Comparison of ENCODE assay signal across 14 mouse cellular contexts in the genomic region with DNA sequence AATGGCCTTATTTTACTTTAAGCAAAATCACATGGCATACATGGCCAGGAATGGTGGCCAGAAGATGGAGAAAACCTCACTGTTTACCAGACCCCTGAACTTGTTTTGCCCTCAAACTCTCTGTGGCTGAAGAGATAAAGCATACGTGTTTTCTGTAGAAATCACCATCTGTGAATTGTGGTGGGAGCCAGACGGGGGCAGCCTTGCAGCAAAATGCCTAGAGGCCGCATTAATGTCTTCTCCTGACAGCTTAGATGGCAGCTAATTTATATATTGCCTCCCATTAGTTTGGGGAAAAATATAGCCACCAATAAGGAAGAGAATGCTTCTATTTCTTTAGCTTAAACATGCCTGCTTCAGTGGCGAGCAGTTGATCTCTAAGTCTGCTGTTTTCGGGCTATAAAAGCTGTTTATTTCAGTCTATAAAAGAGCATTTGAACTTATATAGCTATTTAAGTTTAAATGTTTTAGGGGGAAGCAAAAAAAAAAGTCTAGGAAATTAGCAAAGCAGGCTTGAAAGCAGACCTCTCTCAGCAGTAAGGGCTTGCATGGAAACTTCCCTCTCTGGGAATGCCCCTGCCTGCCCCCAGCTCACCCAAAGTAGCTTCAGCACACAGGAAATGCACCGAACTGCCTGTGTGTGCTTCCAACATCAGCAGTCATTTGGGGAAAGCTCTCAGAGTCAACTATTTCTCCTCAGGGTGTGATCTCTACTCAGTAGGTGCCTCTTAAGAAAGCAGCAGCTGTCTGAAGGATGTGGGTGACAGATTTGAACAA.
A peak's percentile ranks its signal among the peaks of the same experiment; 100 is the strongest.
DNase-seq lines count a peak whose midpoint lies in the region; ATAC-seq and TF ChIP-seq lines count a peak whose summit lies in the region.
"Had no signal": no experiment of that assay in that cellular context is flagged by ENCODE, and none has a peak within 500 bp of the region (broad histone marks: within the 10 kb centered on the region; RNA-seq: fewer than 3 reads in every experiment).

No protein-coding gene starts in this region.

- no peak overlapping the region for H3K9ac ChIP-seq in midbrain, postnatal 0 days (replicated peaks; ENCODE audit: low read length, poor library complexity, severe bottlenecking)
- no peak overlapping the region for H3K9ac ChIP-seq in midbrain, embryonic 13.5 days (replicated peaks)
- H3K9ac ChIP-seq: liver, embryonic 14.5 days had no signal

- no peaks in the 10 kb centered on the region for H3K36me3 ChIP-seq in kidney, adult 2 months (ENCODE audit: control insufficient read depth, insufficient read depth, low read length)
- no peaks in the 10 kb centered on the region for H3K36me3 ChIP-seq in midbrain, postnatal 0 days (ENCODE audit: insufficient read depth, low read length)
- H3K36me3 ChIP-seq in midbrain, embryonic 13.5 days, result no peaks in the 10 kb centered on the region
- H3K36me3 ChIP-seq: midbrain, embryonic 10.5 days had no signal

- no peaks in the 10 kb centered on the region for H3K9me3 ChIP-seq in midbrain, postnatal 0 days (ENCODE audit: low read length)
- no peaks in the 10 kb centered on the region for H3K9me3 ChIP-seq in midbrain, embryonic 13.5 days
- H3K9me3 ChIP-seq: midbrain, embryonic 10.5 days had no signal

- peak; percentile 19; the same call in 1 of the 2 replicates for TF ChIP-seq CTCF in kidney, adult 2 months (conservative IDR thresholded peaks at IDR 0.05; ENCODE audit: insufficient read depth, insufficient read length, low read depth, low read length)
- TF ChIP-seq CTCF in midbrain, postnatal 0 days (IDR thresholded peaks at IDR 0.05), result peak; percentile 46

- H3K27ac ChIP-seq in kidney, adult 2 months (ENCODE audit: insufficient read depth, low read depth, low read length), result no peak overlapping the region
- no peak overlapping the region for H3K27ac ChIP-seq in midbrain, postnatal 0 days (ENCODE audit: low read depth, low read length)
- H3K27ac ChIP-seq in midbrain, embryonic 13.5 days, result no peak overlapping the region
- H3K27ac ChIP-seq: liver, embryonic 14.5 days; midbrain, embryonic 10.5 days had no signal

- no peaks in the 10 kb centered on the region for H3K27me3 ChIP-seq in kidney, adult 2 months (replicated peaks; ENCODE audit: control insufficient read depth, insufficient read depth, low read length)
- H3K27me3 ChIP-seq in midbrain, postnatal 0 days (ENCODE audit: insufficient read depth, low read length), result no peaks in the 10 kb centered on the region
- H3K27me3 ChIP-seq in midbrain, embryonic 13.5 days, result no peaks in the 10 kb centered on the region

- no peak for ATAC-seq in midbrain, postnatal 0 days (ENCODE audit: low FRiP score)
- no peak for ATAC-seq in midbrain, embryonic 13.5 days

- no peaks in the 10 kb centered on the region for H3K4me1 ChIP-seq in kidney, adult 2 months (ENCODE audit: control insufficient read depth, insufficient read depth, low read length)
- no peaks in the 10 kb centered on the region for H3K4me1 ChIP-seq in midbrain, postnatal 0 days (ENCODE audit: insufficient read depth, low read length)
- H3K4me1 ChIP-seq in midbrain, embryonic 13.5 days (replicated peaks), result no peaks in the 10 kb centered on the region

- no peak overlapping the region for H3K4me2 ChIP-seq in midbrain, postnatal 0 days (ENCODE audit: low read depth, low read length, poor library complexity, severe bottlenecking)
- H3K4me2 ChIP-seq in midbrain, embryonic 13.5 days (replicated peaks), result no peak overlapping the region

- no peak overlapping the region for H3K4me3 ChIP-seq in kidney, adult 2 months (ENCODE audit: insufficient read depth, low read depth, low read length)
- H3K4me3 ChIP-seq in midbrain, postnatal 0 days (ENCODE audit: low read depth, low read length), result no peak overlapping the region
- H3K4me3 ChIP-seq in midbrain, embryonic 13.5 days (replicated peaks), result no peak overlapping the region
- H3K4me3 ChIP-seq: midbrain, embryonic 10.5 days had no signal

- peak; percentile 56 to 62 for DNase-seq in cerebellum, postnatal 10 days
- DNase-seq in cerebellum, adult 18-20 months, result no peak
- no peak for DNase-seq in kidney, adult 2 months
- no peak for DNase-seq in kidney, adult 11 months
- peak; percentile 42 for DNase-seq in midbrain, postnatal 0 days (ENCODE audit: low spot score)
- DNase-seq in thymus, adult 18-20 months, result no peak
- DNase-seq in right cerebral cortex, postnatal 36 days (ENCODE audit: low spot score in 2 of 2), result no peak
- DNase-seq: cerebellum, adult 9-10 months; gastrocnemius, postnatal 14 days; heart, postnatal 14 days; thymus, postnatal 14 days had no signal

- TF ChIP-seq POLR2A in kidney, adult 2 months (IDR thresholded peaks at IDR 0.05; ENCODE audit: low read depth, low read length), result no peak

- WGBS in kidney, adult 2 months, result 49% methylated on average over 6 of the region's 6 CpGs
- 66% methylated on average over 6 of the region's 6 CpGs for WGBS in midbrain, postnatal 0 days
- WGBS in midbrain, embryonic 13.5 days, result 66% methylated on average over 6 of the region's 6 CpGs

Comparison
In these comparisons a context has a peak if more than half of its experiments do, and no peak if none do; other contexts are left out.
1. DNase-seq: peak in cerebellum, postnatal 10 days (2 of 2) and midbrain, postnatal 0 days (single experiment); none in cerebellum, adult 18-20 months (0 of 2), kidney, adult 2 months (single experiment), kidney, adult 11 months (single experiment), thymus, adult 18-20 months (0 of 2) and right cerebral cortex, postnatal 36 days (0 of 2).